Mouse (Mus musculus) layer of hippocampus, adult 2 months (tissue): ENCODE measurements around the gene Gm6169. TPM values are rescaled to one million over a fixed set of nuclear protein-coding genes. Genes with fewer than 3 reads are reported as not detected.
"Not testable (repeated sequence)": the region's sequence is repeated elsewhere in the genome, so short reads cannot be mapped to it uniquely, and the experiment has no call there.

Experiments
- DNase-seq, 2 experiments: peaks; one replicate each; pipeline ENCODE4 v3.0.0; 2022; ENCODE audit warnings: low spot score in 2 of 2
- H3K27ac ChIP-seq: fragments of 200-600 bp; 2 replicates; pipeline ENCODE4 v1.8.1; 2022
- H3K4me3 ChIP-seq: fragments of 200-600 bp; 2 replicates; pipeline ENCODE4 v1.8.1; 2022; ENCODE audit warnings: mild to moderate bottlenecking
- CTCF ChIP-seq: fragments of 200-600 bp; conservative IDR thresholded peaks from 2 replicates; pipeline ENCODE4 v1.8.1; 2022; ENCODE audit warnings: antibody characterized with exemption, mild to moderate bottlenecking, moderate library complexity
- total RNA-seq, 2 experiments: library from RNA; stranded (reverse); gene quantifications; 2 replicates each; pipeline ENCODE4 v1.2.3; 2021

The Gm6169 gene
- total RNA-seq, 2 experiments from 2014 or later = not detected

DNA sequence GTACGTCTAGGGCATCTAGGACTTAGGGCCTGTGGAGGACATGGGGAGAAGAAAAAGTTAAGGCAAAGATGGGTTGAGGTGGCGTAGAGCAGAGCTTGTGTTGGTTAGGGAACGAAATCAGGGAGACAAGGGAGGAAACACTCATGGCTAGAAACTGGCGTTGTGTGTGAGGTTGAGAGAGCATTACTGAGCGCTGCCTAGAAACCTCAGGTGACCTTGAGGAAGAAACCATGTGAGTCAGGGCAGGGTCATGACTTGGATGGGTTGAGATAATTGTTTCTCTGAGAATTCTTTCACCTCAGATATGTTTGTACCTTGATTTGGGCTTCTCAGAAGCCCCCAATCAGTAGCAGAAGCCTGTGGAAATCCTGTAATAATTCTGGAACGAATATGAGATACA is 11.6 kb downstream of the Gm6169 start:
- Histone ChIP-seq H3K4me3 (no peak overlapping the region), H3K27ac (no peak overlapping the region)
- no peak for TF ChIP-seq CTCF
- no peak for DNase-seq

DNA sequence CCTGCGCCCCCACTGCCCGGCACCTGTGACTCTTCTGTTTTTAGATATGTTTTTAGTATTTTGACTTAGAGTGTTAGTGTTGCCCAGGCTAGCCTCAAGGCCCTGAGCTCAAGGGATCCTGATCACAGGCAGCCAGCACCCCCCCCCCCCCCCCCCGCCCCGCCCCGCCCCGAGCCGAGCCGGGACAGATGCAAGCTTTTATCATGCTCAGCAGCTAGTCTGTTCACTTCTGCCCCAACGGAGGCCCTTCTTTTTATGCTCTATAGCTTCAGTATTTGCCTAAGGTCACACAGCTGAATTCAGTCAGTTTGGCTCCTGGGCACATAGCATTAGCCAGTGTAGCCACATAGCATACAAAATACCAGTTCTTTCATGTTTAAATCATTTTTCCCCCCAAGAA is 12.7 kb downstream of the Gm6169 start:
- Histone ChIP-seq H3K4me3 (no peak overlapping the region), H3K27ac (no peak overlapping the region)
- no peak for TF ChIP-seq CTCF
- no peak for DNase-seq

DNA sequence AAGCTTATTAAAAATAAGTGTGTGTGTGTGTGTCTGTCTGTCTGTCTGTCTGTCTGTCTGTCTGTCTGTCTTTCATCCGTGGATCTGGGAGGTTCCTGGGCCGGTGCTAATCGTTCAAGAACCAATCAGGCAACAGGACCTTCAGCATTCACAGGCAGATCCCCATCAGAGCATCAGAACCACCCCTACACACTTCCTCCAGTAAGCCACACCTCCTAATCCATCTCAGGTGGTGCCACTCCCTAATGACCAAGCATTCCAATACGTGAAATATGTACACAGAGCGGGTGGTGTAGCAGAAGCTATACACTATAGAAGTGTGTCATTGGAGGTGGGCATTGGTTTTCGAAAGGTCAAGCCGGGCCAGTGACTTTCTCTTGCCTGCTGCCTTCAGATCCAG is 16.6 kb downstream of the Gm6169 start:
- no peak for TF ChIP-seq CTCF
- Histone ChIP-seq H3K27ac (no peak overlapping the region), H3K4me3 (no peak overlapping the region)
- no peak for DNase-seq

DNA sequence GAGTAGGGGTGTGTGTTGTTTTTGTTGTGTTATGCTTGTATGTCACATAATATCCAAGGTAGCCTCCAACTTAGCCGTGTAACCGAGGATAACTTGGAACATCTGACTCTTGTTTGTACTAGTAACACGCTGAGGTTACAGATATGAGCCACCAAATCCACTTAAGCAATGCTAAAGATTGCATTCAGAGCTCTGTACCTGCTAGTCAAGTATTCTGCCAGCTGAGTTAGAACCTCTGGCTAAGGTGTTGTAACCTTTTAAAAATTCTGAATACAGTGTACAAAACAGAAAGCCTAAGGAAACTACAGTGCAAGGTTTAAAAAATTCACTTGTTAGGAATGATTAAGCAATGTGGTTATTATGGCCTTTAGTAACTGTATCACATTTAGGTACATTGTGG is 18.4 kb downstream of the Gm6169 start:
- H3K4me3 ChIP-seq = no peak overlapping the region
- no peak for TF ChIP-seq CTCF
- DNase-seq = no peak

DNA sequence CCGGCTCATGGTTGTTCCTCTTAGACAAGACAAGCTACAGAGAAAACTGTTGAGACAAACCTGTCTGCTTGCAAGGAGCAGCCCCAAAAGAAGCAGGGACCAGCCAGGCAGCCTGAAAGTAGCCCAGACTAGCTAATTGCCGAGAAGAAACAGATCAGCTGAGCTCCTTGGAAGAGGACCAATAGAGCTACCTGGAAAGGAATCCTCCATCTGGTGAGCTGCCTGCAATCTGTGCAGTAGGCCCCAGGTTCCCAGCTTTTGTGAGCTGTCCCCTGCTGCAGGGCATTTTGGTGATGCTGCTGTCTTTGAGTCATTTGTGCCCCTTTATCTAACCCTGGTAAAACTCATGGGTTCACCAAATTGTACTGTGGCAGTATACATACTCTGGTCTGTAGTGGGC is 18.8 kb downstream of the Gm6169 start:
- no peak for TF ChIP-seq CTCF
- no peak overlapping the region for H3K27ac ChIP-seq

More for the DNA sequence above, 18.4 kb downstream of the Gm6169 start:
- no peak overlapping the region for H3K27ac ChIP-seq

DNA sequence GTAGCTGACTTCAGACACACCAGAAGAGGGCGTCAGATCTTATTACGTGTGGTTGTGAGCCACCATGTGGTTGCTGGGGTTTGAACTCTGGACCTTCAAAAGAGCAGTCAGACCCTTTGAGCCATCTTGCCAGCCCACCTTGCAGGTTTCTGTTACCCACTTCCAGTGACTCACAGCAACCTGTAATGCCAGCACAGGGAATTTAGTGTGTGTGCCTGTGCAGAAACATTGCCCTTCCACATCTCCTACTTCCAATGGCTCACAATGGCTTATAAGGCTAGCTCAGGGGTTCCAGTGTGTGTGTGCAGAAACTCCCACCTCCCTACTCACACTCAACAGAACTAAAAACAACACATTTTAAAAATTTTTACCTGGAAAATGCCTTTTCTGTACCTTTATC is 21.5 kb downstream of the Gm6169 start:
- DNase-seq = no peak
- Histone ChIP-seq H3K4me3 (no peak overlapping the region), H3K27ac (no peak overlapping the region)
- no peak for TF ChIP-seq CTCF

More for the DNA sequence above, 18.8 kb downstream of the Gm6169 start:
- no peak overlapping the region for H3K4me3 ChIP-seq
- no peak for DNase-seq

DNA sequence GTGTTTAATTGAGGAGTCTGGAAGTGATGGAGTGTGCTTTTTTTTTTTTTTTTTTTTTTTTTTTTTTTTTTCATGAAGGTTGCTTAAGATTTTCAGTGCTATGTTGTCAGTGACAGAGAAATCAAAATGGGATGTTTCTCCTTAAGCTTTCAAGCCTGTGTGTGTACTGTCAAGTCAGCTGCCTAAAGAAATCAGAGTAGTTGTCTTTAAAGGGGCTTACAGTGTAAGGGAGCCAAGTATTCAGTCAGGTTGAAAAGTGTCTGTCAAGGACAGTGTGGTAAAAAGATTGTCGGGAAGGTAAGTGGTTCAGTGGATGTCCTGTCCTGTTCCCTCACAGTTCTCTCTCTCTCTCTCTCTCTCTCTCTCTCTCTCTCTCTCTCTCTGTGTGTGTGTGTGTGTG is 25.5 kb downstream of the Gm6169 start:
- TF ChIP-seq CTCF = no peak
- no peak for DNase-seq
- H3K4me3 ChIP-seq = no peak overlapping the region
- H3K27ac ChIP-seq = no peak overlapping the region

DNA sequence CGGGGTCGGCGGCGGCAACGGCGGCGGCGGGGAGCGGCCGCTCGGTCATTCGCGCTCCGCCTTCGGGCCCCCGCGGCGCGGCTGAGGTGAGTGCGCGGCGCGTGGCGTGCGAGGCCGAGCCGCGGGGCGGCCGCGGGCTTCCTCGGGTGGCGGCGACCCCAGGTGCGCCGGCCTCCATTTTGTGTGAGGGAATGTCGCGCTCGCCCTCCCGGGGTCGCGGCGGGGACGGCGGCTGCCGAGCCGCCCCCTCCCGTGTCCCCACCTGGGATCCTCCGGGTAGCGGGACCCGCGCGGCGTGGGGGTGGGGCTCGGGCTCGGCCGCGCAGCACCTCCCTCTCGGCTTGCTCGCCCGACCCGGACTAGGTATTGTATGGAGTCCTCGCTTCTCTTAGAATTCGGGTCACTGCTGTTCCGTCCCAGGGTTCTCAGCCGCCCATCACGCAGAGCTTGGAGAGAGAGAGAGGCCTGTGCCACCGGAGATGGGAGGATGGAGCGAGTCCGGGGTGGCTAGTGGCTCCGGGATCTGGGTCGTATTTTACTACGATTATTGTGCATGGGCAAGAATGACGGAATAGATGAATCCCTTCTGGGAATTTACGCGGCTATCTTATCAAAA is 27.3 kb downstream of the Gm6169 start:
- TF ChIP-seq CTCF = no peak
- Histone ChIP-seq H3K27ac (peak overlapping the region; percentile 89), H3K4me3 (peak overlapping the region; percentile 70)
- DNase-seq = peak; percentile 19 to 44

DNA sequence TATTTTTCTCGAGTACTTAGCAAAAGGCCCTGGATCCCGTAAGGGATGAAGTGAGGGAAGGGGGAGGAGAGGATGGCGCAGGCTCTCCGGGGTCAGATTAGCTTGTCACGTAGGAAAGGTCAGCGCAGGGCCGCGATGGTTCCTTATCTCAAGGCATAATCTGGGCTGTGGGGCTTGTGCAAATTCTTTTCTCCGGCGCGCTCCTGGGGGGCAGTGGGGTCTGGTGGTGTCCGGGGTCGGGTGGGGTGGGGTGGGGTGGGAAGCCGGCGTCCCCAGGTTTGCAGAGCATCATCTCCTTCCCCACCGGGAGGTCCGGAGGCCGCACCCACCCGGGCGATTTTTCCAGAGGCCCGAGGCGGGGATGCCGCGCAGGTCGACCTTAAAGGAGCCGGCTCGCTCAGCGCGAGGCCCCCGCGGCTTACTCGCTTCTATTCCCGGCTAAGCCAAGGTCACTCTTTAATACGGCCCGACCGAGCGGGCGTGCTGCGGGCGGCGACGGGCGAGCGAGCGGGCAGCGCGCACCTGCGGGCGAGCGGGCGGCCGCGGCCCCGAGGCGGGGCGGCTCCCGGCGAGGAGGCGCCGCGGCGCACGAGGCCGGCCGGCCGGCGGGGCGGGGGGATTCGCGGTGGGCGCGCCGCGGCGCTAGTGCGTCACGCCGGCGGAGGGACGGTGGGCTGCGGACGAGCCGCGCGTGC is 28.0 kb downstream of the Gm6169 start:
- DNase-seq = peak in 1 of 2 experiments; percentile 23
- TF ChIP-seq CTCF = no peak
- peak overlapping the region; percentile 67 for H3K4me3 ChIP-seq
- H3K27ac ChIP-seq = peak overlapping the region; percentile 90

DNA sequence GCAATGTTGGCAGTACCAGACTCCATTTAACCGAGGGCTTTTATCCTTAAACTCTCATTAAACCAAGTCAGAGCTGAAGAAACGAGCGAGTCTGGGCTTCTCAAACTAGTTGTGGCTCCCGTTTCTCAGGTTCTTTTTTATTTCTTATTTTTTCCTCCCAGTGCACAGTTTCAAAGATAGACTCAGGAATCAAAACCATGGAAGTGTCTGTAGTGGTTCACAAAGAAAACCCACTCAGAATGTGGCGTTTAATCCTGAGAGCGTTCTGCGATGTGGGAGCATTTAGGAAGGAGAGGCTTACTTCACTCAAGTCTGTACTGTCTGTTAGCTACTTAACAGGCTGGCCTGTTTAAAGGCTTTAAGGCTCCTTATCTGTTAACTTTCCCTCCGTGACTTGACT is 30.9 kb downstream of the Gm6169 start:
- no peak overlapping the region for H3K4me3 ChIP-seq
- no peak overlapping the region for H3K27ac ChIP-seq
- DNase-seq = no peak
- TF ChIP-seq CTCF = no peak

DNA sequence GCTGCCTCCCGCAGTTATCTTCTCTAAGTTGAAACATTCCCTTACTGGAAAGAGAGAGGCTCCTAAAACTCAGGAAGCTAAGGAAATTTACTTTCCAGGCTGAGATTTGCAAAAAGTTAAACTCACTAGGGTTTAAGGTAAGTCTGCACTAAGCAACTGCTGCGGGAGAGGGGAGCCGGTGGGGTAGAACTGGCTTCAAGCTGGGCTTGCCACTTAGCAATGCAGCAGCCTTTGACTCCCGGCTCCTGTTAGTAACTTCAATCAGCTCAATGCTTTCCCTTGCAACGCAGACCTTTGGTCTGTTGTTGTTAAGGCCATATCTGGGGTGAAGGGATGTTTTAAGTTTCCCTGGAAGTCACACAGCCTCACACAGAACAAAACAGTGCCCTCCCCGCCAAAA is 31.3 kb downstream of the Gm6169 start:
- DNase-seq = no peak
- Histone ChIP-seq H3K27ac (no peak overlapping the region), H3K4me3 (no peak overlapping the region)
- TF ChIP-seq CTCF = no peak

DNA sequence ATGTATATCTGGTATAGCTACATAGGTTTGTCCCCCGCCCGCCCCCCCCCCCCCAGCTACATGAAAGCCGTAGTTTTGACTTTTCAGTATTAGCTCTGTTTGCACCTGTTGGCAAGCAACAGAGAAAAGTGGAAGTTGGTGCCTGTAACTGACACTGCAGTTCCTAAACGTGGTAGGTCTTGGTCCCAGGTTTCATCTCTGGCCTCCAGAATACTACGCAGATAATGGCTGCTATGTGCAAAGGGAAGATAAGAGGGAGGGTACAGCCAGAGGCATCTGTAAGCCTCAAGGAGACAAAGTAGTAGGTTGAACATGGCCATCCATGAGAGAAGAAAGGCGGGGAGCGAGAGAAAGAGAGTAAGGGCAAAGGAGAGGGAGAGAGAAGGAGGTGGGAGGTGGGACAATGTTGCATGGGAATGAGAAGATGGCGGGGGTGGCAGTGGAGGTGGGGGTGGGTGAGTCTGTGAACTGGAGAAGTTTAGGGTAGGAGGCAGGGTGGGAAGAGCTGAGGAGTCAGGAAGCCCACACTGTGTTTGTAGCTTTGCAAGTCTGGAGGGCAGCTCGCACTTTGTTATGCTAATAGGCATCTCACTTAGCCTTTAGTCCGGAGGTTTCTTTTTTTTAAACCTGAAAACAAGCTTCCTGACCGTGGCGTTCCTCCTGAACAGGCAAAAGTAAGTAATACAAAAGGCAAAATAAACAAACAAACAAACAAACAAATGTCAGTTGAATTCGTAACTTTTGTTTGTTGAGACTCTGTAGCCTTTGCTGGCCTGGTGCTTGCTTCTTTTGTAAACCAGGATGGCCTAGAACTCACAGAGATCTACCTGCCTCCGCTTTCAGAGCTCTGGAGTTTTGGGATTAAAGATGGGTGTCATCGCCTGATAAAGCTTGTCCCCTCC is 32.1 kb downstream of the Gm6169 start, which contains the start of gene Fam169a:
TSS of gene Fam169a (plus strand) at position 638 of the 902 bp plus-strand sequence.
- DNase-seq = no peak
- no peak for TF ChIP-seq CTCF
- no peak within 1 kb of the TSS for H3K4me3 ChIP-seq
- no peak within 1 kb of the TSS for H3K27ac ChIP-seq

DNA sequence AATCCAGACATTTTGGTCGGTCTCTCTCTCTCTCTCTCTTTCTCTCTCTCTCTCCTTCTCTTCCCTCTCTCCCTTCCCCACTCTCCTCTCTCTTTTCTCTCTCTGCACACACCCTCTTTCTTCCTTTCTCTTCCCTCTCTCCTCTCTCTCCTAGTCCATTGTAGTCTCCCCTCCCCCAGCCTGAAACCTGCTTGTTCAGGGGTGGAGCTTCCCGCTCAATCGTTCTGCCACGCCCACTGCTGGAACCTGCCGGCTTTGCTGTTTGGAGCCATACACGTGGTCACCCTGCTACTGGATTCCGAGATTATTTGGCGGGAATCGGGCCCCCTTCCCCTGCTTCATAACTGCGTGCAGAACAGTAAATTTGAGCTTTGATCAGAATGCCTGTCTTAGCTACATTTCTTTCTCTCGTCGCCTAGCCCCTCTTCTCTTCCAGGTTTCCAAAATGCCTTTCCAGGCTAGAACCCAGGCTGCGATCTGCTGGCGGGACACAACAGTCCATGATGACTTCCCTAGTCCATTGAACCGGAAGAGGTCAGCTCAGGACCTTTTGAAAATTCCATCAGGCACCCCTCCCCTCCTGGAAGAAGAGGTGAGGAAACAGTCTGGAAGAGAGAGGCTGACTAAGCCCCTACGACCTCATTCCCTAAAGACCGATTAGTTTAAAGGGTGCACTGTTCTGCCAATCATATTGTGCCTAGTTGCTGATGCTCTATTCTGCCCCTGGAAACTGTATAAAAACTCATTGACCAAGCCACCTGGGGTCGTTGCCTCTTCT is 34.0 kb downstream of the Gm6169 start:
- not testable (repeated sequence) for H3K4me3 ChIP-seq, DNase-seq, H3K27ac ChIP-seq
